Mouse (Mus musculus): ENCODE measurements around the gene Golga7b. TPM values are rescaled to one million over a fixed set of nuclear protein-coding genes. Genes with fewer than 3 reads are reported as not detected.
A peak's percentile ranks its signal among the peaks of the same experiment; 100 is the strongest.

The Golga7b gene
- polyA plus RNA-seq, 1 experiment from 2014 or later, result 0.34 TPM

DNA sequence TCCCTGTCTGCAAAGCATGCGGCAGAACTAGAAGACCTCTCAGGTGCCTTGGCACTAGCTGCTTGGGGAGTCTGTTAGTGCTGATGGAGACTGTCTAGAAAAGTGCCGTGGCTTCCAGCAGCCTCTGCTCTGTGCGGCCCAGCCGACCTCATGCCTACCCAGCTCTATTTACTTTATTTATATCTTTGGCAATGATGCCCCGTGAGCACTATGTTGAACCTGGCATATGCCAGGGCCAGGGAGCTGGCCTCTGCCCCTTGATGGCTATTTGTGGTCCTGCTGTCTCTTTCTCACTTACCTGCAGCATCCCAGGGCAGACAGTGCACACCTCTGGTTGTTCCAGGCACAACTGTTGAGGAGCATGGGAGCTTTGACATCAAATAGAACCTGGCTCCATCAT lies 31.1 kb downstream of the Golga7b start:
- peaks cover 3% of the 10 kb centered on the region for H3K27me3 ChIP-seq
- WGBS, result 72% methylated on average over 5 of the region's 5 CpGs
- no peak overlapping the region for H3K4me2 ChIP-seq
- no peaks in the 10 kb centered on the region for H3K9me3 ChIP-seq (replicated peaks)
- H3K27ac ChIP-seq, result no peak overlapping the region
- no peaks in the 10 kb centered on the region for H3K36me3 ChIP-seq
- peaks cover 4% of the 10 kb centered on the region for H3K4me1 ChIP-seq
- no peak overlapping the region for H3K4me3 ChIP-seq (replicated peaks)
- no peak for ATAC-seq (replicated peaks; ENCODE audit: low FRiP score)
- no peak overlapping the region for H3K9ac ChIP-seq

- Histone ChIP-seq H3K27me3 (peaks cover 3% of the 10 kb centered on the region), H3K4me1 (peaks cover 9% of the 10 kb centered on the region), H3K9ac (no peak overlapping the region), H3K36me3 (no peaks in the 10 kb centered on the region), H3K27ac (no peak overlapping the region), H3K4me3 (replicated peaks) (no peak overlapping the region), H3K4me2 (no peak overlapping the region), H3K9me3 (replicated peaks) (no peaks in the 10 kb centered on the region)
- ATAC-seq (replicated peaks; ENCODE audit: low FRiP score), result no peak
- WGBS, result 69% methylated on average over 3 of the region's 3 CpGs
Measured at GRCm38 (mm10) chr19:42279611-42280010, 32.2 kb downstream of the Golga7b start.

DNA sequence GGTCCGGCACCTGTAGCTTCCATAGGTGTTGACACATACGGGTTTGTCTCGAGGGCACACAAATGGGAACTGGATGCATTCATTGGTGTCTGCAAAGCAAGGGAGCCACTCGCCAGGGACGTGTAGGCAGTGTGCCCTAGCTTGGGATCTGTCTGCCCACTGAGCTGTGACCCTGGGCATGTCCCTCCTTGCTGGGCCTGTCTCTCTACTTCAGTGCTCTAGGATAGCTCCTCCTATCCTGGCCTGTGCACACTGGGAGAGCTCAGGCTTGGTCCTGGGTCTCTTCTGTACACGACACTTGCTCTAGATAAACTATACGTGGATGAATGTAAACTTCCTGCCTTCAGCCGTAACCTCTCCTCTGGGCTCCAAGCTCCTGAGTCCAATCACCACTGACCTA lies 36.8 kb downstream of the Golga7b start:
- ATAC-seq (replicated peaks; ENCODE audit: low FRiP score), result peak; percentile 52; the same call in 1 of the 2 replicates
- Histone ChIP-seq H3K27me3 (no peaks in the 10 kb centered on the region), H3K4me1 (peaks cover 12% of the 10 kb centered on the region), H3K27ac (no peak overlapping the region), H3K4me3 (replicated peaks) (no peak overlapping the region), H3K36me3 (no peaks in the 10 kb centered on the region), H3K9me3 (replicated peaks) (no peaks in the 10 kb centered on the region), H3K9ac (no peak overlapping the region), H3K4me2 (no peak overlapping the region)
- 63% methylated on average over 8 of the region's 8 CpGs for WGBS

DNA sequence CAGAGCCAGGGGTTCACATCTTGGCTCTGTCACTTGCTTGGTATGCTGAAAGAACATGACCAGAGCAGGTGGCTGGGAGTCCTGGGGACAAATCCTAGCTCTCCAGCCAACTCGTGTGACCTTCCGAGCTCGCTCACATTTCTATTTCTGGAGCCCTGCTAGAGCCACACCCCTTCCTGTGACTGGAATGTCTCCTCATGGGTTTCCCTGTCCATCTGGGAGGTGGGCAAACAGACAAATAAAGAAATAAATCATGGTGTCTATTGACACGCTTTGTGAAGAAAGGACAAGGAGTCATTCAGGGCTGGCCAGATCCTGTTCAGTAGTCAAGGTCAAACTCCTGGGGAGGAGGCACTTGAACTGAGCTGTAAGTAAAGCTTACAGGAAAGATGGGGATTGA lies 41.0 kb downstream of the Golga7b start:
- H3K9me3 ChIP-seq (replicated peaks), result no peaks in the 10 kb centered on the region
- no peak overlapping the region for H3K4me3 ChIP-seq (replicated peaks)
- peaks cover 16% of the 10 kb centered on the region for H3K4me1 ChIP-seq
- no peak overlapping the region for H3K27ac ChIP-seq
- no peak overlapping the region for H3K4me2 ChIP-seq
- no peaks in the 10 kb centered on the region for H3K27me3 ChIP-seq
- H3K9ac ChIP-seq, result no peak overlapping the region
- ATAC-seq (replicated peaks; ENCODE audit: low FRiP score), result no peak
- 49% methylated on average over 4 of the region's 4 CpGs for WGBS
- no peaks in the 10 kb centered on the region for H3K36me3 ChIP-seq

DNA sequence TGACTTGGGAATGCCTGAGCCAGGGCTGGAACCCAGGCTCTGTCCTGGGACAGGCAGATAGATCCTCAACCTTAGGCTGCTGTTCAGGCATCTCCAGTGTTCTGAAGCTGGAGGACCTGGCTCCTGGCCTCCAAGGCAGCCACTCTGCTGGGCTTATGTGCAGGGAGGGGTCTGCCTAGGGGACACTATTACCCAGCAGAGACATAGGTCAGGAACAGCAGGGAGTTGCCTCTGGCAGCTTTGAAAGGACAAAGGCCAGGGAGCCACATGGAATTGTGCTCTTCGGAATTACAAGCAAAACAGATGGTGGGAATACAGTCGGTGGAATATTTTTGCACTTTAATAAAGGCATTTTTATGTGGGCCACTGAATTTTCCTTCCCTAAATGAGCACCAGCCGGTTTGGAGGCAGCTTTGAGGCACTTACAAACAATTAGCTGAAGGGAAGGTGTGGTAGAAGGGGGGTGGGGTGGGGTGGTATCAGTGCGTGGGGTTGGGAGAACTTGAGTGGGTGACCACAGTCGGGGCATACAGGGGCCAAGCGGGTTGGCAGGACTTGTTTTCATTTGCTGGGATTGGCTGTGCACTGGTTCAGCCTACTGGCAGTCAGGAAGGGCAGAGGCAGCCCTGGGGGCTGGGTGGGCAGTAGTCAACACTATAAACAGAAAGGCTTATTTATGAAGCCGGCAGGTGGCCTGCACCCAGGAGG lies 43.7 kb downstream of the Golga7b start:
- Histone ChIP-seq H3K4me1 (peaks cover 8% of the 10 kb centered on the region), H3K4me2 (no peak overlapping the region), H3K4me3 (replicated peaks) (no peak overlapping the region), H3K9ac (no peak overlapping the region), H3K9me3 (replicated peaks) (no peaks in the 10 kb centered on the region), H3K27me3 (no peaks in the 10 kb centered on the region), H3K36me3 (no peaks in the 10 kb centered on the region), H3K27ac (no peak overlapping the region)
- 29% methylated on average over 7 of the region's 7 CpGs for WGBS
- no peak for ATAC-seq (replicated peaks; ENCODE audit: low FRiP score)

- Histone ChIP-seq H3K27me3 (no peaks in the 10 kb centered on the region), H3K27ac (no peak overlapping the region), H3K9ac (no peak overlapping the region), H3K36me3 (no peaks in the 10 kb centered on the region), H3K4me3 (replicated peaks) (no peak overlapping the region), H3K4me1 (peaks cover 8% of the 10 kb centered on the region), H3K4me2 (no peak overlapping the region), H3K9me3 (replicated peaks) (no peaks in the 10 kb centered on the region)
- ATAC-seq (replicated peaks; ENCODE audit: low FRiP score), result no peak
- 57% methylated on average over 8 of the region's 8 CpGs for WGBS
Measured at GRCm38 (mm10) chr19:42292106-42292505, 44.7 kb downstream of the Golga7b start.

GRCm38 (mm10) chr19:42293216-42293615 lies 45.8 kb downstream of the Golga7b start:
- Histone ChIP-seq H3K4me3 (replicated peaks) (no peak overlapping the region), H3K9me3 (replicated peaks) (no peaks in the 10 kb centered on the region), H3K4me2 (no peak overlapping the region), H3K27ac (no peak overlapping the region), H3K4me1 (peaks cover 8% of the 10 kb centered on the region), H3K9ac (no peak overlapping the region), H3K36me3 (no peaks in the 10 kb centered on the region), H3K27me3 (no peaks in the 10 kb centered on the region)
- 59% methylated on average over 6 of the region's 6 CpGs for WGBS
- no peak for ATAC-seq (replicated peaks; ENCODE audit: low FRiP score)

GRCm38 (mm10) chr19:42303210-42303813 lies 55.9 kb downstream of the Golga7b start:
- WGBS, result 56% methylated on average over 12 of the region's 12 CpGs
- Histone ChIP-seq H3K9ac (no peak overlapping the region), H3K4me3 (replicated peaks) (no peak overlapping the region), H3K36me3 (no peaks in the 10 kb centered on the region), H3K4me1 (peaks cover 18% of the 10 kb centered on the region), H3K9me3 (replicated peaks) (no peaks in the 10 kb centered on the region), H3K4me2 (no peak overlapping the region), H3K27ac (no peak overlapping the region), H3K27me3 (peaks cover 15% of the 10 kb centered on the region; the same call in 1 of the 2 replicates)
- no peak for ATAC-seq (replicated peaks; ENCODE audit: low FRiP score)

GRCm38 (mm10) chr19:42304506-42304905 lies 57.1 kb downstream of the Golga7b start:
- 56% methylated on average over 13 of the region's 13 CpGs for WGBS
- ATAC-seq (replicated peaks; ENCODE audit: low FRiP score), result peak; percentile 57
- Histone ChIP-seq H3K9ac (no peak overlapping the region), H3K27me3 (peaks cover 15% of the 10 kb centered on the region; the same call in 1 of the 2 replicates), H3K4me3 (replicated peaks) (no peak overlapping the region), H3K36me3 (no peaks in the 10 kb centered on the region), H3K4me1 (peaks cover 18% of the 10 kb centered on the region), H3K4me2 (no peak overlapping the region), H3K9me3 (replicated peaks) (no peaks in the 10 kb centered on the region), H3K27ac (no peak overlapping the region)

- no peak for ATAC-seq (replicated peaks; ENCODE audit: low FRiP score)
- no peak overlapping the region for H3K4me3 ChIP-seq (replicated peaks)
Measured at GRCm38 (mm10) chr19:42305746-42306145, 58.4 kb downstream of the Golga7b start.

GRCm38 (mm10) chr19:42306202-42306601 lies 58.8 kb downstream of the Golga7b start:
- 40% methylated on average over 7 of the region's 7 CpGs for WGBS
- Histone ChIP-seq H3K36me3 (no peaks in the 10 kb centered on the region), H3K9me3 (replicated peaks) (no peaks in the 10 kb centered on the region), H3K4me2 (no peak overlapping the region), H3K4me1 (peaks cover 18% of the 10 kb centered on the region), H3K4me3 (replicated peaks) (no peak overlapping the region), H3K27ac (no peak overlapping the region), H3K9ac (no peak overlapping the region), H3K27me3 (peaks cover 15% of the 10 kb centered on the region; the same call in 1 of the 2 replicates)
- no peak for ATAC-seq (replicated peaks; ENCODE audit: low FRiP score)

More at GRCm38 (mm10) chr19:42305746-42306145, 58.4 kb downstream of the Golga7b start:
- Histone ChIP-seq H3K27ac (no peak overlapping the region), H3K36me3 (no peaks in the 10 kb centered on the region), H3K4me1 (peaks cover 18% of the 10 kb centered on the region), H3K4me2 (no peak overlapping the region), H3K9me3 (replicated peaks) (no peaks in the 10 kb centered on the region), H3K27me3 (peaks cover 15% of the 10 kb centered on the region; the same call in 1 of the 2 replicates), H3K9ac (no peak overlapping the region)
- 55% methylated on average over 8 of the region's 8 CpGs for WGBS

GRCm38 (mm10) chr19:42307019-42307418 lies 59.6 kb downstream of the Golga7b start:
- 0 out of 2 replicates have a peak, but pooled peaks have one; percentile 61 for ATAC-seq (replicated peaks; ENCODE audit: low FRiP score)
- no peaks in the 10 kb centered on the region for H3K9me3 ChIP-seq (replicated peaks)
- H3K4me3 ChIP-seq (replicated peaks), result no peak overlapping the region
- H3K4me1 ChIP-seq, result peaks cover 18% of the 10 kb centered on the region
- H3K9ac ChIP-seq, result no peak overlapping the region
- WGBS, result 4% methylated on average over 8 of the region's 8 CpGs
- peaks cover 15% of the 10 kb centered on the region; the same call in 1 of the 2 replicates for H3K27me3 ChIP-seq
- H3K4me2 ChIP-seq, result 0 out of 2 replicates have a peak overlapping the region, but pooled peaks have one; percentile 9
- no peak overlapping the region for H3K27ac ChIP-seq
- H3K36me3 ChIP-seq, result no peaks in the 10 kb centered on the region

Data from kidney, embryonic 15.5 days (tissue).